Mouse (Mus musculus) frontal cortex, postnatal 14 days (tissue): ENCODE results near the gene Tagap1.
"Not testable (repeated sequence)": the region's sequence is repeated elsewhere in the genome, so short reads cannot be mapped to it uniquely, and the experiment has no call there.

Experiments
- DNase-seq, 2 experiments: peaks; one replicate each; pipeline ENCODE4 v3.0.0; 2022; ENCODE audit warnings: low spot score in 2 of 2

The Tagap1 gene

GRCm38 (mm10) chr17:6960776-6961175 is at the start of gene Tagap1:
Gene Tagap1 (minus strand): TSS chr17:6961156.
- peak in 1 of 2 experiments; percentile 39 for DNase-seq

DNA sequence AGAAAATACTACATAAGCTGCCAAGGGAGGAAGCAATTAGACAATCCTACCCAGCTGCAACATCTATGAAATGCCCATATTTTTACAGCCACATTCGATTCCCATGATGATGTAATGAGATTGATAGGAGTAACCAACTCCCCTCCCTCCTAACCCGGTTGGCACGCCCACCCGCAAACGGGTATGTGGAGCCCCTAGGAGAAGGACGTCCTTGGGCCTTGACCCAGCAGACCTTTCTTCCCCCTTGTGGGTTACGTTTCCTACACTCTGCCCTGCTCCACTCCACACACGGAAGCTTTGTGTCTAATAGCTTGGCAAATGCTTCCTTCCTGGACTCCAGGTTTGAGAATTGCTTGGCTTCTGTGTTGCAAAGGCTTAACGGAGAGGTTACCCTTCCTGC is 48.9 kb upstream of the Tagap1 start:
- DNase-seq = not testable (repeated sequence)

- DNase-seq = not testable (repeated sequence)
These were observed 48.5 kb upstream of the Tagap1 start for GRCm38 (mm10) chr17:7009440-7009839.

- not testable (repeated sequence) for DNase-seq
These were observed 47.9 kb upstream of the Tagap1 start for GRCm38 (mm10) chr17:7008885-7009284.

GRCm38 (mm10) chr17:7005646-7006045 is 44.7 kb upstream of the Tagap1 start:
- not testable (repeated sequence) for DNase-seq

- not testable (repeated sequence) for DNase-seq
These were observed 42.4 kb upstream of the Tagap1 start for GRCm38 (mm10) chr17:7003392-7003791.

- not testable (repeated sequence) for DNase-seq
These were observed 41.0 kb upstream of the Tagap1 start for GRCm38 (mm10) chr17:7001790-7002585.

- DNase-seq = not testable (repeated sequence)
These were observed 37.0 kb upstream of the Tagap1 start for GRCm38 (mm10) chr17:6997778-6998490.

DNA sequence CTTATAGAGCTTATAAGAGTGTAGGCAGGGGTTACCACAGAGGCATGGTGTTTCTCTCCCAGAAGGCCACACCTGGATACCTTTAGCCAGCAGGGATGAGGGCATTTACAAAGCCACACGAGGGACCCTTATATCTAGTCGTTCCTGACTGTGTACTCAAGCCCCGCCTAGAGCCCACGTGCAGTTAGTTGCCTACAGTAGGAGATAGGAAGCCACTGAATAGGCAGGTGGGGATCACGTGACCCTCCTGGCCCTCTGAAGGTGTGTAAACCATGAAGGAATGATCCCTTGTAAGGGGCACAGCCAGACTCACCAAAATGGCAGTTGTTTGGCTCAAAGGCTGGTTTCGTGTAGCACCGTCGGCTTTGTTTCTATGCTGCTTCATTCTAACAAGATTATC is 35.9 kb upstream of the Tagap1 start:
- DNase-seq = not testable (repeated sequence)

DNA sequence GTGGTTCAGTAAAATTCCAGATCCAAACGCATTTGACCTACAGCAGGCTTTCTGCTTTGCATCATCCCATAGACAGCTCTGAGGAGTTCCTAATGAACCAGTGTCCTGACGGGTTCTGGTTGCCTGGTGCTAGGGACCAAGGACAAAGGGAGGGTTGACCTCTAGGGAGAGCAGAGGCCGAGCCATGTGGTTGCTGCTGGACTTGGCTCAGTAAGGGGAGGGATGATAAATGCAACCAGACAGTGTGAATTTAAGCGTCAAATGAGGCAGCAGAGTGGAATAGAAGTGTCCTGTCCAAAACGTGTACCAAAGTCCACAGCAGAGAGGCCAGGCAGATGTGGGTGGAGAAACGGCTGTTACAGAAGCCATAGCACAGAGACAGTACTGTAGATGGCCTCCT is 34.5 kb upstream of the Tagap1 start:
- not testable (repeated sequence) for DNase-seq

DNA sequence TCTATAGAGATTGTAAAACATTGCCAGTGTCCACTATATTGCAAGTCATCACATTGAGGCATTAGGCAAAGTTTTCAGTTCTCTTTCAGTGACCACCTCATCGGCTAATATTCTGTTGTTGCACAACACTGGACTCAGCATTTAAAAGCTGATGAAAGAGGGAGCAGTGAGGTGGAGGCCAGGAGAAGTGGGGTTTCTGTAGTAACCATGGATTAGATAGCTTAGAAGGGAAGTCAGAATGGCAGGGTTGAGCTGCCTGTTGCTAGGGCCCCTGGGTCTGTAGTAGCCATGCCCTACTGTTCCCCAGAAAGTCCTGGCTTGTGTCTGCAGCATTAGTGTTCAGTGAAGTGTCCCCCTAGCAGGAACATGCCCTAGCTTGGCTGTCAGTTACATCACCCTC is 25.2 kb upstream of the Tagap1 start:
- not testable (repeated sequence) for DNase-seq

DNA sequence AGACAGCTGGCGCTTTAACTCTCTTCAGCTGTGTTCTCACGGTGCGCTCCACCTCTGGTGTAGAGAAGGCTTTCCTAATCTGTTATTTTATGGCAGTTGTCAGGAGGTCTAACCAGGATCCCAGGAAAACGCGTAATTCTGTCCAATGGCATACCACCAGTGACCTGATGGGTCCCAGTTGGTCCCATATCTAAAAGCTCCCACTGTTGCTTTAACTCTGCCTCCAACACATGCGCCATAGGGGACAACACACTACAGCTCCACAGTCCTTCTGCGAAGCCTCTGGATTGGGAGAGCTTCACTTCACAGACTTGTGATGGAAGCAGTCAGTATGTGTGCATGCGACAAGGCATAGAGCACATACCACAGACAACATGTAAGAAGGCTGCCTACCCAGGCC is 19.2 kb upstream of the Tagap1 start:
- not testable (repeated sequence) for DNase-seq

GRCm38 (mm10) chr17:6979380-6979779 is 18.4 kb upstream of the Tagap1 start:
- not testable (repeated sequence) for DNase-seq

DNA sequence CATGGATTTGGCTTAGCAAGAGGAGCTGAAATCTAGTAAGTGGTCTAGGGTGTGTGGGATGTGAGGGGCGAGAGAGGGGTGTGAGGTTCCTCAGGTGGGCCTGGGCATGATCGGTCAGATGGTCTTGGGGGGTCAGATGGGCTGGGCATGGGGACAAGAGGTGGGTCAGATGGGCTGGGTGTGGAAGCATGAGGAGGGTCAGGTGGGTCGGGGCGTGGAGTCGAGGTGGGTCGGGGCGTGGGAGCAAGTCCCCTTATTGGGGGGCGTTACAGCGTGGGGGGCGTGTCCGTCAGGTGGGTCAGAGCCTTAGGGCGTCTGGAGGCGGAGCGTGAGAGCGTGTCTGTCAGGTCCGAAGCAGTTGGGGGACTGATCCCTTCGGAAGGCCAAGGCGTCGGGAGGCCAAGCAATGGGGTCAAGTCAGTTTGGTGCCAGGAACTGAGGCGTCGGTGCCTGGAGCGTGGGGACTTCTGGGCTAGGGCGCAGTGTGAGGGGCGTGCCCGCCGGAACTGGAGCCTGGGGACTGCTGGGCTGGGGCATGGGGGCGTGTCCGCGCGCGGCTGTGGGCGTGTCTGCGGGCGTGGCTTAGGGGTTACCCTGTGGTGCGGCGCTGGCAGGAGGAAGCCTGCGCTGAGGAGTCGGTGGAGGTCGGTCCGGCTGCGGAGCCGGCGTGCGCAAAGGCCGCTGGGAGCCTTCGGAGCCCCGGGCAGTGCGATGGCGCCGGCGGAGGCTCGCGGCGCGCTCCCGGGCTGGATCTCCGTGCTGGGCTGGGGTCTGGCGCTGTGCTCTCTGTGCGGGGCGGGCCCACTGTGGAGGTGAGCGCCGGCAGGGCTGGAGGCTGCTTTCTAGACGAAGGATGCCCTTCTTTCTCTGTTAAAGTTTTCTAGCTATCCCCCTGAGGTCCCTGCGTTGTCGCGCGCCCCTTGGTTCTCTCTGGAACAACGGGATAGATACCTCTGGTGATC is 17.6 kb upstream of the Tagap1 start, which contains the start of gene Gm49721:
TSS of gene Gm49721 (plus strand) at position 618 of the 962 bp plus-strand sequence.
- peak; percentile 42 to 66 for DNase-seq

- DNase-seq = not testable (repeated sequence)
These were observed 14.0 kb upstream of the Tagap1 start for GRCm38 (mm10) chr17:6974985-6975384.

GRCm38 (mm10) chr17:6972836-6973396 is 12.0 kb upstream of the Tagap1 start:
- DNase-seq = not testable (repeated sequence)

DNA sequence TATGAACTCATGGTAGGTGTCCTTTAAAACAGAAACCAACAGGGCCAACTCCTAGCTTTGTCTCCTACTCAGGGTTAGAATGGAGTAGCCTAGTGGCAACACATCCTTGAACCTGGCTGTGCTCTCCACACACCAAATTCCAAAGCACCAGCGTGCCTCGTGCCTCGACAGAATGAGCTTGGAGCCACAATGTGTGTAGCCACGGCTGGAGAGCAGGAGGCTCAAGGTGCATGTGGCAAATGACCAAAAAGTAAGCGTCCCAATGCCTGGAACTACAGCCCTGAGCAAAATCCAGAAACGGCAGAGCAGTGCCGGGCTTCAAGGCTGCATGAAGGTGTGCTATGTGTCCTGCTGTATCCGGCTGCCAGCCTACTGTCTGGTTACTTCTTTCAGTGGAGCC is 10.3 kb upstream of the Tagap1 start:
- not testable (repeated sequence) for DNase-seq

DNA sequence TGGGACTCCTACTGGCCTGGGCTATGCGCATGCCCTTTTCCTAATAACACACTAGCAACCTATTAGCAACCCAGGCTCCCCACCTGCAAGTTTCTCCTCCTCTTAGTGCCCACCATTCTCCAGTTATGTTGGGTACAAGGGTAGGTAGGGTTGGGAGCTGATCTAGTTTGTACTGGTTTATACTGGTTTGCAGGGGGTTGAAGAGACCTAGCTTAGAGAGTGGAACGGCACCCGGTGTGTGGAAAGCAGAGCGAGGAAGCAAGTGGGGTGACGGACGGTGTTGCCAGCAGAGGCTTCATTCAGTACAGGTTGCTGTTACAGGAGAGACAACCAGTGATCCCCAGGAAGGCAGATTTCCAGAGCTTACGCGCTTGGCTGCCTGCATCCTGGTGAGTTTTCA is 9.4 kb upstream of the Tagap1 start, which contains the start of gene Rnaset2b:
TSS of gene Rnaset2b (plus strand) at position 301 of the 400 bp plus-strand sequence.
- DNase-seq = not testable (repeated sequence)

DNA sequence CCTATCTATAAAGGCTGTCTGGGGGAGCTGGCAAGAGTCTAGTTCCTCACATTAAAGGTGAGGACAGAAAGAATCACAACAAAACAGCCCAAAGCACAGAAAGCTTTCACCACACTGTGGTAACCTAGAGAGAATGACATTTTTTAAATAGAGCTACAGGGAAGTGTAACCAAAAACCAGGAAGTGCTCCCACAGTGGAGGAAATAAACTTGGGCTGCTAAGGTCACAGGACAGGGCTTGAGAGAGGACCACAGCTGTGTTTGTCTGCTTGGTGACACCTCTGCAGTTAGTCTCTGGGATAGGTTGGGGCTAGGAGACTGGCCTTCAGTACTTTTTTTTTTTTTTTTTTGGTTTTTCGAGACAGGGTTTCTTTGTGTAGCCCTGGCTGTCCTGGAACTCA is 6.7 kb upstream of the Tagap1 start:
- DNase-seq = not testable (repeated sequence)

GRCm38 (mm10) chr17:6965364-6965763 is 4.4 kb upstream of the Tagap1 start:
- not testable (repeated sequence) for DNase-seq

DNA sequence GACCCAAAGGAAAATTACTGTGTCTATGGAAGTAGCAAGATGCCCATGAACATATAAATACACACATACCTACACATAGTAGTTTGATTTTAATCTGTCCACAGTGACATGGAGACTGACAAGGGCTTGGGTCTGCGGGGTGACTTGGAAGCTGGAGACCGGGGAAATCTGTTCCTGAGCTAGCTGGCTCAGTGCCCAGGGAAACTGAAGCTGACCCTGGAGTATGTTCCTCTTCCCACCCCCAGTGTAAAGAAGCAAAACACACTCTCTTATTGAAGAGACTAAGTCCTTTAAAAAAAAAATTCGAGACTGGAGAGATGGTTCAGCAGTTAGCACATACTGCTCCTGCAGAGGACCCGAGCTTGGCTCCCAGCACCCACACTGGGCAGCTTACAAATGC is 2.0 kb upstream of the Tagap1 start:
- not testable (repeated sequence) for DNase-seq
